Mouse (Mus musculus): ENCODE measurements around the gene Stap2.

Stap2 gene

GRCm38 (mm10) chr17:55960791-55961190 is 44.6 kb downstream of the Stap2 start:
- in situ Hi-C loops (cut with MboI, MseI) = loop anchor here (10.0 kb wide), 2 partner anchors 54 to 1064 kb away; no protein-coding TSS in a partner anchor

GRCm38 (mm10) chr17:55959946-55960740 is 45.2 kb downstream of the Stap2 start:
- in situ Hi-C loops (cut with MboI, MseI) = loop anchor here (10.0 kb wide), 2 partner anchors 55 to 1065 kb away; no protein-coding TSS in a partner anchor

- in situ Hi-C loops (cut with MboI, MseI) = no loop called here
Observed at GRCm38 (mm10) chr17:55958918-55959728, 46.3 kb downstream of the Stap2 start, which contains the start of gene Yju2. Gene Yju2 (plus strand): TSS chr17:55959099.

- in situ Hi-C loops (cut with MboI, MseI) = no loop called here
Observed at GRCm38 (mm10) chr17:55958584-55958886, 46.8 kb downstream of the Stap2 start.

- in situ Hi-C loops (cut with MboI, MseI) = no loop called here
Observed at GRCm38 (mm10) chr17:55957726-55958583, 47.4 kb downstream of the Stap2 start.

GRCm38 (mm10) chr17:55957168-55957567 is 48.2 kb downstream of the Stap2 start:
- in situ Hi-C loops (cut with MboI, MseI) = no loop called here

- in situ Hi-C loops (cut with MboI, MseI) = no loop called here
Observed at GRCm38 (mm10) chr17:55956591-55956990, 48.8 kb downstream of the Stap2 start.

GRCm38 (mm10) chr17:55956129-55956528 is 49.3 kb downstream of the Stap2 start:
- in situ Hi-C loops (cut with MboI, MseI) = no loop called here

GRCm38 (mm10) chr17:55954229-55954628 is 51.2 kb downstream of the Stap2 start:
- in situ Hi-C loops (cut with MboI, MseI) = no loop called here

GRCm38 (mm10) chr17:55953751-55954150 is 51.6 kb downstream of the Stap2 start:
- in situ Hi-C loops (cut with MboI, MseI) = no loop called here

- in situ Hi-C loops (cut with MboI, MseI) = no loop called here
Observed at GRCm38 (mm10) chr17:55952447-55953027, 52.8 kb downstream of the Stap2 start, which contains the start of gene Ebi3. Gene Ebi3 (plus strand): TSS chr17:55952640.

- in situ Hi-C loops (cut with MboI, MseI) = no loop called here
Observed at GRCm38 (mm10) chr17:55952041-55952440, 53.3 kb downstream of the Stap2 start.

GRCm38 (mm10) chr17:55950601-55951000 is 54.8 kb downstream of the Stap2 start:
- in situ Hi-C loops (cut with MboI, MseI) = no loop called here

- in situ Hi-C loops (cut with MboI, MseI) = loop anchor here in 1 of 2 experiments (5.0 kb wide), 1 partner anchor 57 kb away; the partner anchor contains the start of gene Zfp959
Observed at GRCm38 (mm10) chr17:55949400-55949799, 56.0 kb downstream of the Stap2 start, which contains the start of gene Zfp119b. Gene Zfp119b (minus strand): TSS chr17:55949500.

- in situ Hi-C loops (cut with MboI, MseI) = loop anchor here in 1 of 2 experiments (5.0 kb wide), 1 partner anchor 56 kb away; the partner anchor contains the start of gene Zfp959
Observed at GRCm38 (mm10) chr17:55948647-55949046, 56.7 kb downstream of the Stap2 start.
